Mouse (Mus musculus): ENCODE results near the gene Psg16. TPM values are rescaled to one million over a fixed set of nuclear protein-coding genes. Genes with fewer than 3 reads are reported as not detected.
"Not testable (repeated sequence)": the region's sequence is repeated elsewhere in the genome, so short reads cannot be mapped to it uniquely, and the experiment has no call there.

The Psg16 gene
- polyA plus RNA-seq, 1 experiment from 2014 or later = 0.46 TPM

DNA sequence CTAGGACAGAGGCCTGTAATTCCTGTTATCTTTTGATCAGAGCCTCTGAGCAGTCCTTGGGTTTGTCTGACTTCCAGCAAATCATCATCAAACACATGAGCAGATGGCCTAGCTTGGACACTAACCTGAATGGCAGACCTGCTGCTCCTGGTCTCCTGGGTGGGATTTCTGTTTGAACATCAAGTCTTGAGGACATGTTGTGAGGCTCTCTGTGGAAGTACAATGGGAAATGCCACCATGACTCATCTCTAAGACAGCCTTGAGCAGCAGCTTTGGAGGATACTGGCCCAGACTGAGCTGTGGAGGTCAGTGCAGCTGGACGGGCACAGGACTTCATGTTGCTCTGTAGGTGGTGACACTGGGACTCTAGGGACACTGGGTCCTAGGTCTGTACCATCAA is 2.7 kb downstream of the Psg16 start:
- H3K4me2 ChIP-seq (ENCODE audit: low read depth, low read length) = no peak overlapping the region
- no peak overlapping the region for H3K9ac ChIP-seq (ENCODE audit: low read length)
- no peaks in the 10 kb centered on the region for H3K36me3 ChIP-seq (ENCODE audit: control insufficient read depth, insufficient read depth, low read length)
- no peaks in the 10 kb centered on the region for H3K4me1 ChIP-seq (ENCODE audit: control insufficient read depth, insufficient read depth, low read length)
- no peaks in the 10 kb centered on the region for H3K27me3 ChIP-seq (ENCODE audit: control insufficient read depth, insufficient read depth, low read length)
- ATAC-seq (ENCODE audit: insufficient read depth, low FRiP score) = no peak; the same call in 1 of the 2 replicates
- WGBS = 90% methylated on average over 1 of the region's 1 CpGs
- no peaks in the 10 kb centered on the region for H3K9me3 ChIP-seq (replicated peaks; ENCODE audit: control insufficient read depth, low read length)
- H3K4me3 ChIP-seq (replicated peaks; ENCODE audit: low read length) = no peak overlapping the region
- no peak overlapping the region for H3K27ac ChIP-seq (ENCODE audit: low read length)

- H3K9me3 ChIP-seq (replicated peaks; ENCODE audit: control insufficient read depth, low read length) = no peaks in the 10 kb centered on the region
- no peak overlapping the region for H3K4me3 ChIP-seq (replicated peaks; ENCODE audit: low read length)
- no peaks in the 10 kb centered on the region for H3K27me3 ChIP-seq (ENCODE audit: control insufficient read depth, insufficient read depth, low read length)
- H3K9ac ChIP-seq (ENCODE audit: low read length) = no peak overlapping the region
- H3K4me1 ChIP-seq (ENCODE audit: control insufficient read depth, insufficient read depth, low read length) = no peaks in the 10 kb centered on the region
- H3K27ac ChIP-seq (ENCODE audit: low read length) = no peak overlapping the region
- no peak overlapping the region for H3K4me2 ChIP-seq (ENCODE audit: low read depth, low read length)
- 72% methylated on average over 7 of the region's 7 CpGs for WGBS
- no peaks in the 10 kb centered on the region for H3K36me3 ChIP-seq (ENCODE audit: control insufficient read depth, insufficient read depth, low read length)
- ATAC-seq (ENCODE audit: insufficient read depth, low FRiP score) = no peak
These were observed 4.3 kb downstream of the Psg16 start for GRCm38 (mm10) chr7:17078076-17078654.

- Histone ChIP-seq H3K4me2 (ENCODE audit: low read depth, low read length) (no peak overlapping the region), H3K36me3 (ENCODE audit: control insufficient read depth, insufficient read depth, low read length) (no peaks in the 10 kb centered on the region), H3K4me1 (ENCODE audit: control insufficient read depth, insufficient read depth, low read length) (no peaks in the 10 kb centered on the region), H3K9me3 (replicated peaks; ENCODE audit: control insufficient read depth, low read length) (no peaks in the 10 kb centered on the region), H3K27me3 (ENCODE audit: control insufficient read depth, insufficient read depth, low read length) (no peaks in the 10 kb centered on the region), H3K9ac (ENCODE audit: low read length) (no peak overlapping the region), H3K4me3 (replicated peaks; ENCODE audit: low read length) (no peak overlapping the region), H3K27ac (ENCODE audit: low read length) (no peak overlapping the region)
- no peak for ATAC-seq (ENCODE audit: insufficient read depth, low FRiP score)
- 64% methylated on average over 4 of the region's 4 CpGs for WGBS
These were observed 8.9 kb downstream of the Psg16 start for GRCm38 (mm10) chr7:17082766-17083165.

GRCm38 (mm10) chr7:17087731-17088130 is 13.9 kb downstream of the Psg16 start:
- ATAC-seq (ENCODE audit: insufficient read depth, low FRiP score) = no peak

GRCm38 (mm10) chr7:17090058-17090585 is 16.3 kb downstream of the Psg16 start:
- Histone ChIP-seq H3K36me3 (ENCODE audit: control insufficient read depth, insufficient read depth, low read length) (no peaks in the 10 kb centered on the region), H3K9me3 (replicated peaks; ENCODE audit: control insufficient read depth, low read length) (no peaks in the 10 kb centered on the region), H3K9ac (ENCODE audit: low read length) (no peak overlapping the region), H3K27me3 (ENCODE audit: control insufficient read depth, insufficient read depth, low read length) (no peaks in the 10 kb centered on the region), H3K4me3 (replicated peaks; ENCODE audit: low read length) (no peak overlapping the region), H3K27ac (ENCODE audit: low read length) (no peak overlapping the region), H3K4me2 (ENCODE audit: low read depth, low read length) (no peak overlapping the region), H3K4me1 (ENCODE audit: control insufficient read depth, insufficient read depth, low read length) (no peaks in the 10 kb centered on the region)
- no peak for ATAC-seq (ENCODE audit: insufficient read depth, low FRiP score)
- 55% methylated on average over 3 of the region's 3 CpGs for WGBS

More at GRCm38 (mm10) chr7:17087731-17088130, 13.9 kb downstream of the Psg16 start:
- no peaks in the 10 kb centered on the region for H3K36me3 ChIP-seq (ENCODE audit: control insufficient read depth, insufficient read depth, low read length)
- no peaks in the 10 kb centered on the region for H3K4me1 ChIP-seq (ENCODE audit: control insufficient read depth, insufficient read depth, low read length)
- no peak overlapping the region for H3K9ac ChIP-seq (ENCODE audit: low read length)
- no peaks in the 10 kb centered on the region for H3K9me3 ChIP-seq (replicated peaks; ENCODE audit: control insufficient read depth, low read length)
- no peaks in the 10 kb centered on the region for H3K27me3 ChIP-seq (ENCODE audit: control insufficient read depth, insufficient read depth, low read length)
- no peak overlapping the region for H3K4me3 ChIP-seq (replicated peaks; ENCODE audit: low read length)
- no peak overlapping the region for H3K27ac ChIP-seq (ENCODE audit: low read length)
- no peak overlapping the region for H3K4me2 ChIP-seq (ENCODE audit: low read depth, low read length)
- WGBS = 77% methylated on average over 3 of the region's 3 CpGs

DNA sequence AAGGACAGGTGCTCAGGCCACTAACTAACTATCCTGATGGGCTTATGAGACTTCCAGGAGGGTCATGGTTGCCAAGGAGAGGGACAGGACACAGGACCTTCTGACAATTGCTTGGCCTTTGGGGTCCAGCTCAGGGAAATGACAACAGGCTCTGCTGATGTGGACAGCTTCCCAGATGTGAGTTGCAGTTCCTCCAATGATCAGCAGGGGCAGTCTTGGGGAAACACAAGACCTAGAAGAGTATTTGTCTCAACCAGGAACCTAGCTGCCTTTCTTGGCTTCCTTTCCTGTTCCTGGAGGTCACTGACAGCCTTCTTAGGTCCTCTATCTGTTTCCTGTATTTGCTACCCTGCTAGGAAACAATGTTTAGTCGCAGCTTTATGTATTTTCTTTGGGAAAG is 17.4 kb downstream of the Psg16 start:
- no peak for ATAC-seq (ENCODE audit: insufficient read depth, low FRiP score)
- Histone ChIP-seq H3K27me3 (ENCODE audit: control insufficient read depth, insufficient read depth, low read length) (no peaks in the 10 kb centered on the region), H3K9ac (ENCODE audit: low read length) (no peak overlapping the region), H3K9me3 (replicated peaks; ENCODE audit: control insufficient read depth, low read length) (no peaks in the 10 kb centered on the region), H3K36me3 (ENCODE audit: control insufficient read depth, insufficient read depth, low read length) (no peaks in the 10 kb centered on the region), H3K27ac (ENCODE audit: low read length) (no peak overlapping the region), H3K4me1 (ENCODE audit: control insufficient read depth, insufficient read depth, low read length) (no peaks in the 10 kb centered on the region), H3K4me2 (ENCODE audit: low read depth, low read length) (no peak overlapping the region), H3K4me3 (replicated peaks; ENCODE audit: low read length) (no peak overlapping the region)
- 14% methylated on average over 1 of the region's 1 CpGs for WGBS

- H3K9me3 ChIP-seq (replicated peaks; ENCODE audit: control insufficient read depth, low read length); H3K4me1 ChIP-seq (ENCODE audit: control insufficient read depth, insufficient read depth, low read length); H3K36me3 ChIP-seq (ENCODE audit: control insufficient read depth, insufficient read depth, low read length); H3K4me3 ChIP-seq (replicated peaks; ENCODE audit: low read length); H3K4me2 ChIP-seq (ENCODE audit: low read depth, low read length); H3K27me3 ChIP-seq (ENCODE audit: control insufficient read depth, insufficient read depth, low read length); H3K9ac ChIP-seq (ENCODE audit: low read length); H3K27ac ChIP-seq (ENCODE audit: low read length); ATAC-seq (ENCODE audit: insufficient read depth, low FRiP score): not testable (repeated sequence)
- 84% methylated on average over 13 of the region's 13 CpGs for WGBS
These were observed 27.8 kb downstream of the Psg16 start for GRCm38 (mm10) chr7:17101631-17102030.

GRCm38 (mm10) chr7:17135307-17135706 is 61.5 kb downstream of the Psg16 start:
- Histone ChIP-seq H3K9me3 (replicated peaks; ENCODE audit: control insufficient read depth, low read length) (no peaks in the 10 kb centered on the region), H3K9ac (ENCODE audit: low read length) (no peak overlapping the region), H3K27me3 (ENCODE audit: control insufficient read depth, insufficient read depth, low read length) (no peaks in the 10 kb centered on the region), H3K4me2 (ENCODE audit: low read depth, low read length) (no peak overlapping the region), H3K4me1 (ENCODE audit: control insufficient read depth, insufficient read depth, low read length) (no peaks in the 10 kb centered on the region), H3K4me3 (replicated peaks; ENCODE audit: low read length) (no peak overlapping the region), H3K27ac (ENCODE audit: low read length) (no peak overlapping the region), H3K36me3 (ENCODE audit: control insufficient read depth, insufficient read depth, low read length) (no peaks in the 10 kb centered on the region)
- WGBS = 77% methylated on average over 1 of the region's 1 CpGs
- ATAC-seq (ENCODE audit: insufficient read depth, low FRiP score) = no peak

- H3K4me3 ChIP-seq (replicated peaks; ENCODE audit: low read length) = no peak within 1 kb of the TSS
- H3K9ac ChIP-seq (ENCODE audit: low read length) = no peak within 1 kb of the TSS
- no peak within 1 kb of the TSS for H3K4me2 ChIP-seq (ENCODE audit: low read depth, low read length)
- H3K36me3 ChIP-seq (ENCODE audit: control insufficient read depth, insufficient read depth, low read length) = no peaks in the 10 kb centered on the region
- no peak for ATAC-seq (ENCODE audit: insufficient read depth, low FRiP score)
- H3K9me3 ChIP-seq (replicated peaks; ENCODE audit: control insufficient read depth, low read length) = no peaks in the 10 kb centered on the region
- 86% methylated on average over 2 of the region's 2 CpGs for whole genome bisulfite sequencing
- no peaks in the 10 kb centered on the region for H3K27me3 ChIP-seq (ENCODE audit: control insufficient read depth, insufficient read depth, low read length)
- H3K27ac ChIP-seq (ENCODE audit: low read length) = no peak within 1 kb of the TSS
- H3K4me1 ChIP-seq (ENCODE audit: control insufficient read depth, insufficient read depth, low read length) = no peaks in the 10 kb centered on the region
These were observed 76.1 kb downstream of the Psg16 start, which contains the start of gene Ceacam3 for GRCm38 (mm10) chr7:17149931-17150330. Gene Ceacam3, plus strand, starts transcription at chr7:17150282.
